Mouse (Mus musculus) activated CD4-positive, CD25-positive, alpha-beta regulatory T cell, adult 4 months (primary cell): ENCODE data around the gene Catspere2. TPM values are rescaled to one million over a fixed set of nuclear protein-coding genes. Genes with fewer than 3 reads are reported as not detected.
"Not testable (repeated sequence)": the region's sequence is repeated elsewhere in the genome, so short reads cannot be mapped to it uniquely, and the experiment has no call there.

ENCODE experiments used
- ATAC-seq: one replicate; pipeline ENCODE4 v1.8.0; 2017
- polyA plus RNA-seq, 2 experiments: library from polyadenylated mRNA; unstranded; fragments of 100-300 nt; shearing (Covaris generic); gene quantifications; one replicate each; pipeline ENCODE4 v1.2.1; 2017

The Catspere2 gene
- polyA plus RNA-seq = under 1 TPM in 1 of 2 experiments, not detected in 1; 0.33 TPM

DNA sequence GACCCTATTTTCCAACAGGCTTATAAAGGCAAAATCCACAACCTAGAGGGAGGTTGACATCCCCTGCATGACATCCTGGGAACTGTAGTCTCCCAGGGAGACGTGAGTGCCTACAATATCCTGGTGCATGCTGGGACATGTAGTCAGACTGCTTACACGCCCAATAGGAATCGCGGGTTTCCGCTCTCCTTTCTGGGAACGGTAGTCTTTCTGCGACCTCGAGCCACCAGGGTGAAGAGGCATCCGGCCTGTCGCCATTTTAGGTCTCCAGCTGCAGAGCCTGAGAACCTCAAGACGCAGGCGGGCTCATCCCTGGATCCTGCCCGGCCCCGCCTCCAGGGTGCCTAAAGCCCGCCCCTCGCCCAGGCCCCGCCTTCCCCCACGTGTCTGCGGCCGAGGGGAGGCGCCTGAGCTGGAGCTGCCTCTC lies at the start of gene Catspere2:
Catspere2 (plus strand) TSS at position 400 of the 427 bp plus-strand sequence.
- ATAC-seq = peak; percentile 93

DNA sequence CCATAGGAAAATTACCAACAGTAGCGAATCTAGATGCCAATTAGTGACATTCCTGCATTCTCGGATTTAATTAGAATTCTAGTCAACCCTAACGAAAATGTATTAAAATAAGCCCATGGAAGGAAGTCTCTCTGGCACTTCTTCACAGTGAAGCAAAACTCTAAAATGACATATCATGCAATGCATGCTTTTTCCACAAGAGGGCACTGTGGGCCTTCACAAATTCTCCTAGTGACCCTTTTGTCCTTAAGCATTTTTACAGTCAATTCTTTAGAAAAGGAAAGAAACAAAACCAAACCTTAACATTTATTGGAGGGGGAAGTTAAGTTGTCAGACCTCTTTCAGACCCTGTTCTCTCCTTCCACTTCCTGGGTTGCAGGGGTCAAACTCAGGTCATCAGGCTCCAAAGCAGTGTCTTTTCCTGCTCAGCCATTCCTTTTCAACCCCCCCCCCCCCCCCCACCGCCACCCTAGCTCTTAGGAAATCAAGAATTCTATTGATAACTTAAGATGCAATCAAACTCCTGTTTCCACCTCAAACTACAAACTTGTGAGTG lies 42.7 kb upstream of the Catspere2 start:
- ATAC-seq = peak; percentile 59

DNA sequence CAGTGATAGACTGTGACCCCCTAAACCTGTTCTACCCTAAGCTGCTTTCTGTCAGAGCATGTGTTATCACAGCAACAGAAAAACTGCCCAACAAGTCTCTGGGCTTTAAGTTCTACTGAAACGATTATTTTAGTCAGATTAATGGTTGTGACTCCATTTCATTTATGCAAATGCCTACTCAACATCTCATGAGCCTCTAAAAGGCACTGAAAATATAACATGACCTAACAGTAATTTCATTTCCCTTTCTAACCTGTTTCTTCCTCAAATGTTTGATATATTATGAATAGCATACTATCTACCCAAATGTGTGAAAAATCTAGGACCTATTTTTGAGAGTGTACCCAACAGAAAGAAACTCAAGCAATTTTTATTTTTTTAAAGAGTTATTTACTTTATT lies 1.9 kb upstream of the Catspere2 start:
- no peak for ATAC-seq

DNA sequence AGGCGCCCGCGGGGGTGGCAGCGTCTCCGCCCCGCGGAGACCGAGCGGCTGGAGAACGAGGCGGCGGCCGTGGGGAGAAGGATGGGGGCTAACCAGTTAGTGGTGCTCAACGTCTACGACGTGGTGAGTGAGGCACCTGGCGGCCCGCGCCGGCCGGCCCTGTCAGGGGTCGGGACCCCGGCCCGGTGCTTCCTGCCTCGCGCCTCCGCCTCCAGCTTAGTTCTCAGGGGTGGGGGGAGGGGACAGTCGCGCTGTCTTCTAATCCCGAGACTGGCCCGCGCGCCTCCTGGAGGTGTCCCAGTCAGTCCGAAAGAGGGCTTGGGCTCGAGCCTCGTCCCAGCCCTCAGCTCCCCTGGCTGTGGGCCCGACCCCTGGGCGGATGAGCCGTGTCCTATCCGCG lies 359 bp downstream of the Catspere2 start:
- ATAC-seq = peak; percentile 22

DNA sequence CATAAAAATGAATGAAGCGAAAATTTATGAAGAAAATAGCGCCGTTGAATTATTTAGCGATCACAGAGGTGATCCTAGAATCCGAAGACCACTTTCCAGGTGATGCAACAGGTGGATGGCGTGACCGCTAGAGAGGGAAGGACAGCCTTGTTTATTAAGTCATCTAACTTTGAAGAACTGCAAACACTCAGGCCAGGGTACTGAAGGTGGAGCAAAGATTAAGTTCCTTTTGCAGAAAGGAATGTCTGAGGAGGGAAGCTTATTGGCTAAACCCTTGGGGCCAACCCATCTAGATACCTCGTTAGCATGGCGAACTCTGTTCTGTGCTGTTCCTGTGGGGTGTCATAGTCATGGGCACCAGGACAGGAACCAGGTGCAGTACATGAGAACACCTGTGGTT lies 983 bp downstream of the Catspere2 start:
- ATAC-seq = no peak

DNA sequence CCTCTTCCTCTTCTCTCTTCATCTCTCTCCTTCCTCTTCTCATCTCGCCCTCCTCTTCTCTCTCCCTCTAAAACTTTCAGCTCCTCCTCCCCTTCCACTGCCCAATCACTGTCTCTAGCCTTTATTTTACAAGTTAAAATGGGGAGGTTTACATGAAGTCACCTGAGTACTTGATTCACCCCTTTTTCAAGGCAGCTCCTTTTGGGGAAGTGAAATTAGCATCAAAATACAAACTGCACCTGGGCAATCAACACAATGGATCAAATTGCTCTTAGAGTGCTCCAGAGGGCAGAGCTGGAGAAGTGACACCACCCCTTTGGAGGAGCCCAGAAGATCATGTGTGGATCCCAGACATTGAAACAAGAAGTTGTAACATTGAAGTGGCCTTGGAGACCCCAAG lies 4.3 kb downstream of the Catspere2 start:
- not testable (repeated sequence) for ATAC-seq

DNA sequence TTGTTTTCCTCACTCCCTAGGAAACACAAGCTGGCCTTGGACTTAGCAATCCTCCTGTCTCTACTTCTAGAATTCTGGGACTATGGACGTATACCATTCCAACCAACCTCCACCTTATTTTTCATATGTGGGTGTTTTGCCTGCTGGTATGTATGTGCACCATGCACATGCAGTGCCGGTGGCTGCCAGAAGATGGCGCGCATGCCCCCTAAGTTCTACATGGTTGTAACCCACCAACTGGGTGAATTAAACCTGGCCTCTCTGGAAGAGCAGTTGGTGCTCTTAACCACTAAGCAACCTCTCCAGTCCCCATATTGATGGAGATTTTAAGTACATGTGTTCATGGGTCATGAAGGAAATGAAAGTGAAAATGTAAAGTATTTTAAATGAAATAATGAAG lies 89.6 kb downstream of the Catspere2 start:
- ATAC-seq = not testable (repeated sequence)

DNA sequence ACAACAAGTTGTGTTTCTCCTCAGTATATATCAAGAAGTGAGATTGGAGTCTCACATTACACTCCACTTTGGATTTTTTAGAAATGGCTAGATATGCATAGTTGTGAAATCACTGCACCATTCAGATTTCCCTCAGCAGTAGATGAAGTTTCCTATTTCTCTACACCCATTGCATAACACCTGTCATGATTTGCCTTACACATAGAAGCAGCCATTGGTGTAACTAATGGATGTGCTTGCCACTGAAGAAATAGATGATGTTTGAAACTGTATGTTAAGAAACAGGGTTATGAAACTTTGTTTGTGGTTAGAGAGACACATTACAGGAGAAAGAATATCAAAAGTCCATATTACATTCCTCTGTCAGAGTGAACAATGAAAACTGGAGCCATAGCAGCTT lies 114.6 kb downstream of the Catspere2 start:
- not testable (repeated sequence) for ATAC-seq

DNA sequence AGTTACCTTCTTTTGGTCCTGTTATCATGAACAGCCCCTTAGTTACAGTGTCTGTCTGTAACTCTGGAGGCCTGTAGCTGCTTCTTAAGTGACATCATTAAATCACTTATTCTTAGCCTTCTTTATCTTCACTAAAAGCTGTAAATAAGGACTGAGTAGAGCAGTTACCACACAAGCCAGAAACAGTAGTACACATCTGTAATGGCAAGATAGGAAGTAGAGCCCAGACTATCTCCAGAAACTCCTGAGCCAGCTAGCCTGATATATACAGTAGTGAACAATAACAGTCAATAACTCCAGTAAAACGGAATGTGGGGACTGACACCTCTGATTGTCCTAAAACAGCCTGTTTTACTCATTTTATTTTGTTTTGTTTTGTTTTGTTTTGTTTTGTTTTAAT lies 125.3 kb downstream of the Catspere2 start:
- not testable (repeated sequence) for ATAC-seq

DNA sequence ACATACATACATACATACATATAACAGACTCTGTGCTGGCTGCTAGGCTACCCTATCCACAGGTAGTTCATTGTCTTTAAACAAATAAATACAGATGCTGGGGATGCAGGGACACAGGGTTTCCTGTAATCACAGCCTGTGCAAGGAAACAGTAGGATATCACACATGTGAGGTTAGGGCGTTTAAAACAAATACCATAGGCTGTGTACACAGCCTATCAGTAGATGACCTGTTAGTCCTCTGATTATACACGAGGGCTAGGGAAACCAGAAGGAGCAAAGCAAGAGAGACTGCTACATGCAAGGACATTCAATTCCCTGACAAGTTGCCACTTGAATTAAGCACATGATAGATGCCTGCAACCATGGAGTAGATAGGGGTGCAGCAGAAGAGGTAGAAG lies 139.0 kb downstream of the Catspere2 start:
- ATAC-seq = not testable (repeated sequence)

DNA sequence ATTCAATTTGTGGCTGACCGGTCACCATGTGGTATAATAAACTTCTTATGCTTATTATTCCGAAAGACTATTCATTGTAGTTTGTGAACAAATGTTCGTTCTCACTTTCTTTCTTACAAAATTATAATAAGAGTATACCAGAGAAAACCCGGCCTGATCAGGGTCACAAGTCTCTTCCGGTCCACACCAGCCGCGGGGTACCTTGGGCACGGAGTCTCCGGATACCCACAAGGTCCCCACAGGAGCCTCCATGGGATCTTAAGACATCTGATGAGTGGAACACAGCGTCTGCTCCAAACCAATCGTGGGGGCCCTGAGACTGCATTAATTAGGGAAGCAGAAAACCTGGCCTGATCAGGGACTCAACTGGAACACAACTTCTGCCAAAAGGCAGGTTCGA lies 151.1 kb downstream of the Catspere2 start:
- ATAC-seq = no peak

DNA sequence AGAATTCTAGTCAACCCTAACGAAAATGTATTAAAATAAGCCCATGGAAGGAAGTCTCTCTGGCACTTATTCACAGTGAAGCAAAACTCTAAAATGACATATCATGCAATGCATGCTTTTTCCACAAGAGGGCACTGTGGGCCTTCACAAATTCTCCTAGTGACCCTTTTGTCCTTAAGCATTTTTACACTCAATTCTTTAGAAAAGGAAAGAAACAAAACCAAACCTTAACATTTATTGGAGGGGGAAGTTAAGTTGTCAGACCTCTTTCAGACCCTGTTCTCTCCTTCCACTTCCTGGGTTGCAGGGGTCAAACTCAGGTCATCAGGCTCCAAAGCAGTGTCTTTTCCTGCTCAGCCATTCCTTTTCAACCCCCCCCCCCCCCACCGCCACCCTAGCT lies 163.3 kb downstream of the Catspere2 start:
- peak; percentile 65 for ATAC-seq

DNA sequence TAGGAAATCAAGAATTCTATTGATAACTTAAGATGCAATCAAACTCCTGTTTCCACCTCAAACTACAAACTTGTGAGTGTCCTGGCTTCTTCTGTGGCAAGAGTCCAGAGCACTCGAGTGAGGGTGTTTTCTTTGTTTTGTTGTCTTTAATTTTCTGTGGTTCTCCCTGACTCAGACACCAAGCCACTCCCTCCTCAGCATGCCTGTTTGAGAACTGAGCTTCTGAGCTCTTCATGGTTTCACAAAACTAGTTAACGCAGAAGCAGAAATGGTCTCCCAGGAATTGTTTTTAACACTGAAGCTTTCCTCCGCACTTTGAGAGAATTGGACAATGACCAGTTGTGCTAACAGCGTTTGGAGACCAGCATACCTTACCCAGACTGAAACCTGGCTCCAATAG lies 163.7 kb downstream of the Catspere2 start:
- not testable (repeated sequence) for ATAC-seq

DNA sequence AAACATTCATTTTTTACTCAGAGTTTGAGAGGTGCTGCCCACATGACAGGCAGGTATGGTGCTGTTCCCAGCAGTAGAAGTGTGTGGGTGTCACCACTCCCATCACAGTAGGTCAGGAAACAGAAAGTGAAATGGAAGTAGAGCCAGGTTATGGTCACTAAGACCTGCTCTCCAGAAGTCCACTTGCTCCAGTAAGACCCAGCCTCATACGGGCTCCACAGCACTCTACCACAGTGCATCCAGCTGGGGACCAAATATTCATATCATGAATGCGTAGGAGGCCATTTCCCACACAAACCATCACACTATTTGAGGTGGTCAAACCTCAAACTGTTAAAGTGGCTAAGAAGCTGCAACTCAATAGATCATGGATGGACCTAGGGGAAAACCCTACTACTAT lies 199.0 kb downstream of the Catspere2 start:
- ATAC-seq = peak; percentile 2

DNA sequence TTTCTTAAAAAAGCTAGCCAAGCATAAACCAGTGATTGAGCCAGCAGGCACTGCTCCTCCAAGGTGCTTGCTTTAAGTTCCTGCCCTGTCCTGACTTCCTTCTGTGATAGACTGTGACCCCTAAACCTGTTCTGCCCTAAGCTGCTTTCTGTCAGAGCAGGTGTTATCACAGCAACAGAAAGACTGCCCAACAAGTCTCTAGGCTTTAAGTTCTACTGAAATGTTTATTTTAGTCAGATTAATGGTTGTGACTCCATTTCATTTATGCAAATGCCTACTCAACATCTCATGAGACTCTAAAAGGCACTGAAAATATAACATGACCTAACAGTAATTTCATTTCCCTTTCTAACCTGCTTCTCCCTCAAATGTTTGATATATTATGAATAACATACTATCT lies 202.4 kb downstream of the Catspere2 start:
- ATAC-seq = no peak

DNA sequence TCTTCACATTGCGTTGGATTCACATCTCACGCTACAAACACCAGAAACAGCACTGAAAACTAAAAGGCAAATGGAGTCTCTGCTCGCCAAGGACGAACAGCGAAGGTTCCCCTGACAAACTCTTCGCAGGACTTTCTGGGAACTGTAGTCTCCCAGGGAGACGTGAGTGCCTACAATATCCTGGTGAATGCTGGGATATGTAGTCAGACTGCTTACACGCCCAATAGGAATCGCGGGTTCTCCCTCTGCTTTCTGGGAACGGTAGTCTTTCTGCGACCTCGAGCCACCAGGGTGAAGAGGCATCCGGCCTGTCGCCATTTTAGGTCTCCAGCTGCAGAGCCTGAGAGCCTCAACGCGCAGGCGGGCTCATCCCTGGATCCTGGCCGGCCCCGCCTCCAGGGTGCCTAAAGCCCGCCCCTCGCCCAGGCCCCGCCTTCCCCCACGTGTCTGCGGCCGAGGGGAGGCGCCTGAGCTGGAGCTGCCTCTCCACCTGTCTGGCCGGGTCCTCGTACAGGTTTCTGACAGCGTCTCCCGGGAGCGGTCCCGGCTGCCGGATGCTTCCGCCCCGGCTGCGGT lies 204.1 kb downstream of the Catspere2 start, which contains the start of gene Desi2:
Desi2 (plus strand) TSS at position 202 of the 576 bp plus-strand sequence.
- ATAC-seq = peak; percentile 94

DNA sequence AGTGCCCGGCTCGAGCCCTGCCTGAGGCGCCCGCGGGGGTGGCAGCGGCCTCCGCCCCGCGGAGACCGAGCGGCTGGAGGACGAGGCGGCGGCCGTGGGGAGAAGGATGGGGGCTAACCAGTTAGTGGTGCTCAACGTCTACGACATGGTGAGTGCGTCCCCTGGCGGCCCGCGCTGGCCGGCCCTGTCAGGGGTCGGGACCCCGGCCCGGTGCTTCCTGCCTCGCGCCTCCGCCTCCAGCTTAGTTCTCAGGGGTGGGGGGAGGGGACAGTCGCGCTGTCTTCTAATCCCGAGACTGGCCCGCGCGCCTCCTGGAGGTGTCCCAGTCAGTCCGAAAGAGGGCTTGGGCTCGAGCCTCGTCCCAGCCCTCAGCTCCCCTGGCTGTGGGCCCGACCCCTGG lies 204.6 kb downstream of the Catspere2 start:
- peak; percentile 14 for ATAC-seq

DNA sequence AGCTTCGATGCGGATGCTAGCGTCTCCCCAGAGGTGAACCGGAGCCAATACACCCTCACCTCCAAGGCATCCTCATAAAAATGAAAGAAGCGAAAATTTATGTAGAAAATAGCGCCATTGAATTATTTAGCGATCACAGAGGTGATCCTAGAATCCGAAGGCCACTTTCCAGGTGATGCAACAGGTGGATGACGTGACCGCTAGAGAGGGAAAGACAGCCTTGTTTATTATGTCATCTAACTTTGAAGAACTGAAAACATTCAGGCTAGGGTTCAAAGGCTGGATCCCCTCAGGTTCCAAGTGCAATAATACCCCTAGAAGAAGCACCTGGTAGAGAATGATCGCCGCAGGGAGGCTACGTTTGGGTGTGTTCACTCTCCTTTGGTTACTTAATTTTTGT lies 205.2 kb downstream of the Catspere2 start:
- ATAC-seq = peak; percentile 11

DNA sequence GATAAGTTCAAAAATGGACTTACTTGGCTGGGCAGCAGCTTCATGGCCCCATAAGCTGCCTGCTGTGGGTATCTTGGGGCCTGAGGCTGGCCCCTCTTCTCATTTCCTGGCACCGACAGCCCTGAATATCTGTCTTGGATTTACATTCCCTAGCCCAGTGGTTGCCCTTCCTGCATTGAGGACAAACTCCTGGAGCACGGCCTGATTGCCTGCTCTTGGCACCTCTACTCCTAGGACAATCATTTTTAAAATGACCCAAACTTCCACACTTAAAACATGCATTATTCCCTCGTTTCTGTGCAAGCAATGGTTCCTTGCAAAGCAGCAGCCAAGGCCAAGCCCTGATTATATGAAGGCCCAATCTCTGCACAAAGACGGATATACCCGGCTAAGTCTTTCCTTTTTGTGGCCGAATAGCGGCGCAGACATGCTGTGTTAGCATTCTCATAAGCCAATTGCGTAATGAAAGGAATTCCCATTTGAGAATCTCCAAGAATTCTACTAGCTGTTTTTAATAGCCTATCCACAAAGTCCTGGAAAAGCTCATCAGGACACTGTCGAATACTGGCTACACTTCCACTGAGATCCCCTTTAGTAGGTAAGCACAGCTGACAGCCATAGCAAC lies 222.6 kb downstream of the Catspere2 start:
- no peak for ATAC-seq

DNA sequence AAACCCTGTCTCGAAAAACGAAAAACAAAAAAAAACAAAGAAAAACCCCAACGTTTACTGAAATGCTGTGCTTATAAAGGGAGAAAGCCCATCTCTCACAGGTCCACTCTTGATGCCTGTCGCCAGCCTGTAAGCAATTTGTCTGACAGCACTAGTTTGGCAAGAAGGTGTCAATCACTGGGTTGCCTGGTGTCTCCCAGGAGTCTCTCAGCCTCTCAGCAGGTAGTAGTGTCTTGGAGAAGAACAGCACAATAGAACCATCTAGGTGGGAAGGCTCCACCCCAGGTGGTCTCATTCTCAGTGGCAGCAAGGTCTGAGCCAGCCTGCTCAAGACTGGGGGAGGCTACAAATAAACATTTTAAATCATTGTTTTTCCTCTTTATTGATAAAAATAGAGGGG lies 224.6 kb downstream of the Catspere2 start:
- not testable (repeated sequence) for ATAC-seq

DNA sequence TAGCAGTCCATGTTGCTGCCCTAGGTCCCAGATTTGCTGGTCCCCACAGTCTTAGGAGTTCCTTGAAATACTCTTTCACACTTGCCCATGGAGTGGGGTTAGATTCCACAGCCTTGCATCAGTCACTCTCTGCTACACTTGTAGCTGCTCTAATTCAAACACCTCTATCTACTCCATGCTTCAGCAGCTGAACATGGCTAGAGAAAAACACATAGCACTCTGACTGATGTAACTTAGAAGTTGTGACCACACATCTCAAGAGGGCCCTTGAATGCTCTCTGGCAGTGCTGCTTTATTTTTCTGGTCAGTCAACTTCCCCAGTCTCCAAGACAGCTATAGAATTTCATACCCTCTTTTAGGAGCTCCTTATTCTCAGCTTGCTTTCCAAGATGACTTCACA lies 226.7 kb downstream of the Catspere2 start:
- ATAC-seq = no peak

DNA sequence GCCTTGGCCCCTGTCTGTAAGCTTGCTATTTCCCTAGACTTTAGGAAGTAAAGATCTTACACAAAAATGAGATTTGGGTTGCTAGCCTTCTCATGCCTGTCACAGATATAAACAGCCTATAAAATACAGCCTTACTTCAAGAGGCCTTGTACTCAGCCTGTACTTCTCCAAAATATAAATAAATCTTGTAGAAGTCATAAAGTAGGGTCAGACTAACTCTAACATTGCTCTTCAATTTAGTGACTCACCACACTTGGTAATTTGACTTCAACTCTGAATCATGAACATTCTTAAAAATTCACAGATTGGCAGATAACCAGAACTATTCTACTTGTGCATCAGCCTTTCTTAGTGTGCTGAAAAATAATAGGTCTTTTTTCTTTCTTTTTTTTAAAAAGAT lies 233.9 kb downstream of the Catspere2 start:
- no peak for ATAC-seq

DNA sequence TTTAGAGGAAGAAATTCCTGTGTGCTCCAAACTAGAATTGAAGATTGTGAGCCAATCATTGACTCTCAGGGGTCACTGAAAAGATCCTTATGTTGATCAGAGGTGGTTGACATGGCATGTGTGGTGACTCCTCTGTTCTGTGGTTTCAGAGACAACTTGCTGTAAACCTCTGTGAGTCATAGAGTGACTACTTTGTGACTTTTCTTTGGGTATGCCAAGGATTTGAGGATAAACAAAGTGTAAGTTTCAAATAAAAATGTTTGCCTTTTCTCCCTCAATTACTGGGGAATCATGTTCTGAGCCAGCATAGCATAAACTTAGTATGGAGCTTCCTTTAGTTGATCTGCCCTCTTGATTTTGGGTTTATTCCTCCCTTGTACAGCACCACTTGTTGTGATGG lies 235.1 kb downstream of the Catspere2 start:
- ATAC-seq = no peak
